25 mouse cellular contexts compared by ENCODE assay signal in the genomic region with DNA sequence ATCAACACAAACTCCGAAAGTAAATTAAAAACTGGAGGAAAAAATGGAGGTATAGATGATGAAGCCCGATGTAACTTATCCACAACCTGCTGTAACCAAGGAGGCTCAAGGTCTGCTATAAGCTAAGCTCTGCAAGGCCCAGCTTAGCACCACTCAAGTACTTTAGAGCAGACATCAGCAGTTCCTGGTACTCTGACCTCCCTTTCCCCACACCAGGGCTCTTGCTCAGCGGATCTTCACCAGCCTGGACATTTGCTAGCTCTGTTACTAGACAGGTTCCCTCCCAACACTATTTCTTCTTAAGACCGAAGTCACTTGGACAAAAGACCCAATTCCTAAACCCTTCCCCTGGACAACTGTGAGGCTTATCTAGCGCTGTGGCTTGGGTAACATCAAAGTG. TPM values are rescaled to one million over a fixed set of nuclear protein-coding genes. Genes with fewer than 3 reads are reported as not detected.
"Had no signal": no experiment of that assay in that cellular context is flagged by ENCODE, and none has a peak within 500 bp of the region (broad histone marks: within the 10 kb centered on the region; RNA-seq: fewer than 3 reads in every experiment).

No protein-coding gene starts in this region.

- H3K4me1 ChIP-seq: intestine, embryonic 15.5 days; midbrain, embryonic 12.5 days; midbrain, embryonic 15.5 days; neural tube, embryonic 12.5 days; neural tube, embryonic 15.5 days had no signal

- H3K4me3 ChIP-seq: intestine, embryonic 15.5 days; lung, embryonic 15.5 days; midbrain, embryonic 12.5 days; midbrain, embryonic 15.5 days; neural tube, embryonic 12.5 days; neural tube, embryonic 15.5 days had no signal

- DNase-seq: layer of hippocampus, postnatal 36 days; left cerebral cortex, postnatal 4 days; lung, postnatal 14 days; right cerebral cortex, adult 18-20 months; right cerebral cortex, postnatal 14 days; right cerebral cortex, postnatal 4 days; thymus, adult 2 months; thymus, postnatal 14 days; thymus, postnatal 4 days had no signal

- ATAC-seq: hindbrain, embryonic 16.5 days; intestine, embryonic 15.5 days; midbrain, embryonic 15.5 days had no signal

- H3K36me3 ChIP-seq: intestine, embryonic 15.5 days had no signal

- H3K27ac ChIP-seq: intestine, embryonic 15.5 days; liver, embryonic 14.5 days; lung, embryonic 15.5 days; macrophage; midbrain, embryonic 12.5 days; midbrain, embryonic 15.5 days; neural tube, embryonic 12.5 days; neural tube, embryonic 15.5 days; stomach, postnatal 0 days had no signal

- H3K4me2 ChIP-seq: intestine, embryonic 15.5 days; liver, embryonic 11.5 days; lung, embryonic 15.5 days; midbrain, embryonic 12.5 days; midbrain, embryonic 15.5 days; neural tube, embryonic 12.5 days; neural tube, embryonic 15.5 days had no signal

- H3K27me3 ChIP-seq: intestine, embryonic 15.5 days; lung, embryonic 15.5 days; midbrain, embryonic 12.5 days; midbrain, embryonic 15.5 days; neural tube, embryonic 12.5 days; neural tube, embryonic 15.5 days had no signal

- H3K9ac ChIP-seq: intestine, embryonic 15.5 days; liver, embryonic 14.5 days; lung, embryonic 15.5 days; midbrain, embryonic 12.5 days; midbrain, embryonic 15.5 days; neural tube, embryonic 12.5 days; neural tube, embryonic 15.5 days had no signal

- H3K9me3 ChIP-seq: intestine, embryonic 15.5 days; lung, embryonic 15.5 days; midbrain, embryonic 12.5 days; midbrain, embryonic 15.5 days; neural tube, embryonic 12.5 days; neural tube, embryonic 15.5 days had no signal

RNA-seq across cellular contexts. Expression of a gene that starts 0.5 kb away (rescaled TPM):
- total RNA-seq: megakaryocyte, adult 5-6 weeks had no signal
- polyA plus RNA-seq: macrophage; midbrain, embryonic 12.5 days had no signal

RNA-seq across cellular contexts. Expression of a gene that starts 15.8 kb away (rescaled TPM):
- total RNA-seq: layer of hippocampus, adult 8-10 months; layer of hippocampus, postnatal 10 days; layer of hippocampus, postnatal 36 days; left cerebral cortex, adult 8-10 months; left cerebral cortex, postnatal 14 days; left cerebral cortex, postnatal 4 days; megakaryocyte, adult 5-6 weeks had no signal
- polyA plus RNA-seq: hindbrain, embryonic 16.5 days; intestine, embryonic 15.5 days; liver, embryonic 11.5 days; liver, embryonic 14.5 days; macrophage; midbrain, embryonic 12.5 days; midbrain, embryonic 15.5 days; neural tube, embryonic 12.5 days; neural tube, embryonic 15.5 days had no signal
